Mouse (Mus musculus): ENCODE data around the gene Prkg1. TPM values are rescaled to one million over a fixed set of nuclear protein-coding genes. Genes with fewer than 3 reads are reported as not detected.

Prkg1 gene
- total RNA-seq, 1 experiment, result 1.5 TPM

- H3K4me1 ChIP-seq (ENCODE audit: control insufficient read depth in 2 of 2, insufficient read depth in 2 of 2, low read length in 2 of 2, poor library complexity in 1 of 2), result no peaks in the 10 kb centered on the region
- H3K36me3 ChIP-seq (ENCODE audit: control insufficient read depth, insufficient read depth, low read length, poor library complexity, severe bottlenecking), result no peaks in the 10 kb centered on the region
- TF ChIP-seq CHD2 (IDR thresholded peaks at IDR 0.05; ENCODE audit: low read depth, low read length) (no peak), ZNF384 (IDR thresholded peaks at IDR 0.05; ENCODE audit: low read depth, low read length) (no peak), MAFK (IDR thresholded peaks at IDR 0.05; ENCODE audit: insufficient read depth, low read depth, low read length) (no peak), HCFC1 (IDR thresholded peaks at IDR 0.05; ENCODE audit: borderline replicate concordance, insufficient read depth, low read length) (no peak), ZC3H11A (IDR thresholded peaks at IDR 0.05; ENCODE audit: borderline replicate concordance, low read depth, low read length) (no peak)
- DNase-seq (ENCODE audit: low read depth, low spot score), result no peak
- no peaks in the 10 kb centered on the region for H3K9me3 ChIP-seq (ENCODE audit: control insufficient read depth, insufficient read depth, low read depth, low read length)
- in situ Hi-C loops (cut with MboI; ENCODE audit: low sequenced_read_pairs in 2 of 2, unreplicated experiment in 2 of 2), result no loop called here
- H3K9ac ChIP-seq (ENCODE audit: insufficient read depth, low read depth, low read length, poor library complexity, severe bottlenecking), result no peak overlapping the region
- no peak overlapping the region for H3K4me3 ChIP-seq (ENCODE audit: insufficient read depth in 1 of 2, low read depth in 1 of 2, low read length in 2 of 2, poor library complexity in 1 of 2, severe bottlenecking in 1 of 2)
- no peak overlapping the region for H3K27ac ChIP-seq (ENCODE audit: insufficient read depth, low read depth, low read length, poor library complexity, severe bottlenecking)
Observed at GRCm38 (mm10) chr19:30780803-30781202, 984.0 kb downstream of the Prkg1 start.

DNA sequence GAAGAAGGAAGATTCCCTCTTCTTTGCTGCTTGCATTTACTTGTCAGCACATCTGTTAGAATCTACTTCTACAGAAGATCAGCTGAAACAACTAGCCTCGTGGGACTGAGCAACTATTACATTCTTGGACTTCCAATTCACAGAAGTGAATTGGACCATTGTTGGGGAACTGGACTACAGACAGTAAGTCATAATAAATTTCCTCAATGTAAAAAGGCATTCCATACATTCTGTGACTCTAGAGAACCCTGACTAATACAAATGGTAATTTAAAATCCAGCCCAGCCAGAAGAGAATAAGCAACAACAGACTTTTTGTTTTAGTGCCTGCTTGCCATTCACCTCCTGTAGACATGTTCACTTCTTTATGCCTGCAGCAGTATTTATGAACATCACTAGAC lies 996.5 kb downstream of the Prkg1 start:
- Histone ChIP-seq H3K36me3 (ENCODE audit: control insufficient read depth, insufficient read depth, low read length, poor library complexity, severe bottlenecking) (no peaks in the 10 kb centered on the region), H3K27ac (ENCODE audit: insufficient read depth, low read depth, low read length, poor library complexity, severe bottlenecking) (no peak overlapping the region), H3K4me1 (ENCODE audit: control insufficient read depth in 2 of 2, insufficient read depth in 2 of 2, low read length in 2 of 2, poor library complexity in 1 of 2) (no peaks in the 10 kb centered on the region), H3K9me3 (ENCODE audit: control insufficient read depth, insufficient read depth, low read depth, low read length) (no peaks in the 10 kb centered on the region), H3K4me3 (ENCODE audit: insufficient read depth in 1 of 2, low read depth in 1 of 2, low read length in 2 of 2, poor library complexity in 1 of 2, severe bottlenecking in 1 of 2) (no peak overlapping the region), H3K9ac (ENCODE audit: insufficient read depth, low read depth, low read length, poor library complexity, severe bottlenecking) (no peak overlapping the region)
- DNase-seq (ENCODE audit: low read depth, low spot score), result no peak
- in situ Hi-C loops (cut with MboI; ENCODE audit: low sequenced_read_pairs in 2 of 2, unreplicated experiment in 2 of 2), result no loop called here
- no peak for TF ChIP-seq ZNF384 (IDR thresholded peaks at IDR 0.05; ENCODE audit: low read depth, low read length)
- TF ChIP-seq MAFK (IDR thresholded peaks at IDR 0.05; ENCODE audit: insufficient read depth, low read depth, low read length), result no peak
- no peak for TF ChIP-seq HCFC1 (IDR thresholded peaks at IDR 0.05; ENCODE audit: borderline replicate concordance, insufficient read depth, low read length)
- no peak for TF ChIP-seq ZC3H11A (IDR thresholded peaks at IDR 0.05; ENCODE audit: borderline replicate concordance, low read depth, low read length)
- no peak for TF ChIP-seq CHD2 (IDR thresholded peaks at IDR 0.05; ENCODE audit: low read depth, low read length)

GRCm38 (mm10) chr19:30744426-30744825 lies 1020.4 kb downstream of the Prkg1 start:
- H3K27ac ChIP-seq (ENCODE audit: insufficient read depth, low read depth, low read length, poor library complexity, severe bottlenecking), result no peak overlapping the region
- H3K9ac ChIP-seq (ENCODE audit: insufficient read depth, low read depth, low read length, poor library complexity, severe bottlenecking), result no peak overlapping the region
- no peaks in the 10 kb centered on the region for H3K9me3 ChIP-seq (ENCODE audit: control insufficient read depth, insufficient read depth, low read depth, low read length)
- TF ChIP-seq CHD2 (IDR thresholded peaks at IDR 0.05; ENCODE audit: low read depth, low read length) (no peak), ZC3H11A (IDR thresholded peaks at IDR 0.05; ENCODE audit: borderline replicate concordance, low read depth, low read length) (no peak), ZNF384 (IDR thresholded peaks at IDR 0.05; ENCODE audit: low read depth, low read length) (no peak), MAFK (IDR thresholded peaks at IDR 0.05; ENCODE audit: insufficient read depth, low read depth, low read length) (no peak), HCFC1 (IDR thresholded peaks at IDR 0.05; ENCODE audit: borderline replicate concordance, insufficient read depth, low read length) (no peak)
- no peaks in the 10 kb centered on the region for H3K4me1 ChIP-seq (ENCODE audit: control insufficient read depth in 2 of 2, insufficient read depth in 2 of 2, low read length in 2 of 2, poor library complexity in 1 of 2)
- in situ Hi-C loops (cut with MboI; ENCODE audit: low sequenced_read_pairs in 2 of 2, unreplicated experiment in 2 of 2), result no loop called here
- DNase-seq (ENCODE audit: low read depth, low spot score), result no peak
- no peaks in the 10 kb centered on the region for H3K36me3 ChIP-seq (ENCODE audit: control insufficient read depth, insufficient read depth, low read length, poor library complexity, severe bottlenecking)
- no peak overlapping the region for H3K4me3 ChIP-seq (ENCODE audit: insufficient read depth in 1 of 2, low read depth in 1 of 2, low read length in 2 of 2, poor library complexity in 1 of 2, severe bottlenecking in 1 of 2)

DNA sequence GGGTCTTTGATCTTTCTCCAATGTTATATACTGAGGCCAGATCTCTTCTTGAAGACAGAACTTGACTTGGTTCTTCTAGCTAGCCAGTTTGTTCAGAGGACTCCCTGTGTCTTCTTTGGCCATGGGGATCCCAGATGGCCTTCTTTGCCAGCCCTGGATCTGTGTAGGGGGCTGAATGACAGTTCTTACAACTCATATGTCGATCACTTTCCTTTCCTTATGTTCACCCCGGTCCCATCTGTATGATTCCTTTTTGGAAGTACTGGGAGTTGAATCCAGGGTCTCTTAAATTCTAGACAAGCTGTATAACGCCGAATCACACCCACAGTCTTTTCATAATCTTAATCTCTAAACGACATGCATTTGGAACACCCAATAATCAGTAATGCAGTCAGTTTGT lies 1065.7 kb downstream of the Prkg1 start:
- in situ Hi-C loops (cut with MboI; ENCODE audit: low sequenced_read_pairs in 2 of 2, unreplicated experiment in 2 of 2), result no loop called here
- H3K36me3 ChIP-seq (ENCODE audit: control insufficient read depth, insufficient read depth, low read length, poor library complexity, severe bottlenecking), result no peaks in the 10 kb centered on the region
- H3K4me1 ChIP-seq (ENCODE audit: control insufficient read depth in 2 of 2, insufficient read depth in 2 of 2, low read length in 2 of 2, poor library complexity in 1 of 2), result no peaks in the 10 kb centered on the region
- DNase-seq (ENCODE audit: low read depth, low spot score), result no peak
- no peak for TF ChIP-seq ZC3H11A (IDR thresholded peaks at IDR 0.05; ENCODE audit: borderline replicate concordance, low read depth, low read length)
- no peak for TF ChIP-seq CHD2 (IDR thresholded peaks at IDR 0.05; ENCODE audit: low read depth, low read length)
- TF ChIP-seq HCFC1 (IDR thresholded peaks at IDR 0.05; ENCODE audit: borderline replicate concordance, insufficient read depth, low read length), result no peak
- no peak for TF ChIP-seq ZNF384 (IDR thresholded peaks at IDR 0.05; ENCODE audit: low read depth, low read length)
- TF ChIP-seq MAFK (IDR thresholded peaks at IDR 0.05; ENCODE audit: insufficient read depth, low read depth, low read length), result no peak
- H3K4me3 ChIP-seq (ENCODE audit: insufficient read depth in 1 of 2, low read depth in 1 of 2, low read length in 2 of 2, poor library complexity in 1 of 2, severe bottlenecking in 1 of 2), result no peak overlapping the region
- H3K9me3 ChIP-seq (ENCODE audit: control insufficient read depth, insufficient read depth, low read depth, low read length), result no peaks in the 10 kb centered on the region
- H3K9ac ChIP-seq (ENCODE audit: insufficient read depth, low read depth, low read length, poor library complexity, severe bottlenecking), result no peak overlapping the region
- no peak overlapping the region for H3K27ac ChIP-seq (ENCODE audit: insufficient read depth, low read depth, low read length, poor library complexity, severe bottlenecking)

DNA sequence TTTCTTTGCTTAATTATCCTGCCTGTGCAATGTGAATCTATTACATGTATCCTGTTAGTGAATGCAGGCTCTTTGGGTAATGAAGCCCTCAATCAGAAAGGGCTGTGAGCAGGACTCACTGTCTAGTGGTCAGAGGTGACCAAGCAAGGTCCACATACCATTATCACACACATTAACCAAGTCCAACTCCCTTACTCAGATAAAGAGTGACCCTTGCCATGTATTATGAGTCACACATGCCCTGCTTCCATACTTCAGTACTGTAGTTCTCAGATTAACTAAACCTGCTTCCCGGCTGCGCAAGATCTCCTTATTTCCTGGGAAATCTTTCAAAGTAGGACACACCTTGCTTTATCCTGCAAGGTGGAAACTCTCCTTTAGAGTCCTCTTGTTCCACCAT lies 1073.6 kb downstream of the Prkg1 start:
- Histone ChIP-seq H3K9me3 (ENCODE audit: control insufficient read depth, insufficient read depth, low read depth, low read length) (no peaks in the 10 kb centered on the region), H3K4me3 (ENCODE audit: insufficient read depth in 1 of 2, low read depth in 1 of 2, low read length in 2 of 2, poor library complexity in 1 of 2, severe bottlenecking in 1 of 2) (no peak overlapping the region), H3K27ac (ENCODE audit: insufficient read depth, low read depth, low read length, poor library complexity, severe bottlenecking) (no peak overlapping the region), H3K36me3 (ENCODE audit: control insufficient read depth, insufficient read depth, low read length, poor library complexity, severe bottlenecking) (no peaks in the 10 kb centered on the region), H3K4me1 (ENCODE audit: control insufficient read depth in 2 of 2, insufficient read depth in 2 of 2, low read length in 2 of 2, poor library complexity in 1 of 2) (no peaks in the 10 kb centered on the region), H3K9ac (ENCODE audit: insufficient read depth, low read depth, low read length, poor library complexity, severe bottlenecking) (no peak overlapping the region)
- DNase-seq (ENCODE audit: low read depth, low spot score), result no peak
- in situ Hi-C loops (cut with MboI; ENCODE audit: low sequenced_read_pairs in 2 of 2, unreplicated experiment in 2 of 2), result no loop called here
- TF ChIP-seq ZC3H11A (IDR thresholded peaks at IDR 0.05; ENCODE audit: borderline replicate concordance, low read depth, low read length) (no peak), MAFK (IDR thresholded peaks at IDR 0.05; ENCODE audit: insufficient read depth, low read depth, low read length) (no peak), CHD2 (IDR thresholded peaks at IDR 0.05; ENCODE audit: low read depth, low read length) (no peak)

Data from ES-E14 (cell line).